8 mouse cellular contexts compared by ENCODE assay signal in the genomic region with DNA sequence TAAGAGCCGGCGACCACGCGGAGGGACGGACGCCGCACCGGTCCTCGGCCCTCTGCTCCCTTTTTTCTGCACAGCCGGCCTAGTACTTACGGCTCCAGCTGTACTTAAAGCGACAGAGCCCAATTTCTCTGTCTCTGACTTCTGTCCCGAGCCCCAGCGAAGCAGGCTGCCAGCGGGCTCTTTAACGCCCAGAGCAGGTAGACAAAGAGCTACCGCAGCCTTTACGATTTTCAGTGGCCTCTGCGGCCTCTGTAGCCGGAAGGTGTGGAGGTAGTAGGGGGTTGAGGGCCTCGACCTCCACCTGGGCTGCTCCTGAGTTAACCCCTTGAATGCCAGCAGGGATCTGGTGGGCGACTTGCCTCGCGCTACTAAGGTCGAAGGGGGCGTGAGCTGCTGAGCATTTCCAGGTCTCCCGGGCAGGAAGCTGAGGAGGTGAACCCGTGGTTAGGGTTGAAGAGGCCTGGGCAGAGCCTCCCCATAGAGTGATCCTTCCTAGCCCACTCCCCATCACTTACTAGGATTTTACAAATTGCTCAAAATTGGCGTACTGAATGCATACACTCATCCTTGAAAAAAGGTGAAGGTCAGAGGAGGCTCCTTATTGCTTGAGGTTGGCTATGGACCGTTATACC.
DNase-seq lines count a peak whose midpoint lies in the region; ATAC-seq and TF ChIP-seq lines count a peak whose summit lies in the region.

No protein-coding gene starts in this region.

- H3K4me2 ChIP-seq in heart, embryonic 16.5 days (ENCODE audit: low read depth, low read length), result peak overlapping the region; percentile 81

- TF ChIP-seq CTCF in thymus, adult 2 months (IDR thresholded peaks at IDR 0.05; ENCODE audit: borderline replicate concordance, control insufficient read depth, extremely low read depth, insufficient read depth, low read length, poor library complexity), result no peak

- H3K9me3 ChIP-seq in heart, embryonic 16.5 days (replicated peaks; ENCODE audit: control insufficient read depth, low read length), result no peaks in the 10 kb centered on the region

- no peak for TF ChIP-seq POLR2A in thymus, adult 2 months (IDR thresholded peaks at IDR 0.05; ENCODE audit: control insufficient read depth, extremely low read depth, insufficient read depth, low read length, poor library complexity)

- no peaks in the 10 kb centered on the region for H3K36me3 ChIP-seq in thymus, adult 2 months (ENCODE audit: control insufficient read depth, insufficient read depth, low read length)
- no peaks in the 10 kb centered on the region for H3K36me3 ChIP-seq in heart, embryonic 16.5 days (ENCODE audit: control insufficient read depth, insufficient read depth)

- peak overlapping the region; percentile 82 for H3K9ac ChIP-seq in heart, embryonic 16.5 days (ENCODE audit: low read length)

- 2% methylated on average over 30 of the region's 30 CpGs for WGBS in thymus, adult 2 months
- WGBS in heart, embryonic 16.5 days, result 10% methylated on average over 30 of the region's 30 CpGs

- no peak overlapping the region for H3K27ac ChIP-seq in thymus, adult 2 months (ENCODE audit: control insufficient read depth, insufficient read depth, low read length)
- peak overlapping the region; percentile 85 for H3K27ac ChIP-seq in heart, embryonic 16.5 days (ENCODE audit: low read length)

- H3K4me1 ChIP-seq in thymus, adult 2 months (replicated peaks; ENCODE audit: control insufficient read depth, insufficient read depth, low read length), result peaks cover 4% of the 10 kb centered on the region; the same call in 1 of the 2 replicates
- H3K4me1 ChIP-seq in heart, embryonic 16.5 days (ENCODE audit: control insufficient read depth, insufficient read depth, low read length), result peaks cover 68% of the 10 kb centered on the region

- peak; percentile 32 for DNase-seq in thymus, adult 2 months
- DNase-seq in thymus, adult 18-20 months, result no peak
- peak; percentile 73 for DNase-seq in embryo, embryonic 9.5 days (ENCODE audit: extremely low spot score)
- DNase-seq in kidney, postnatal 14 days, result peak; percentile 72
- peak; percentile 74 for DNase-seq in lung, postnatal 36 days
- peak; percentile 36 to 44 for DNase-seq in right cerebral cortex, adult 2 months (ENCODE audit: low spot score in 2 of 2)
- DNase-seq in frontal cortex, postnatal 25 days (ENCODE audit: low spot score in 2 of 2), result no peak

- ATAC-seq in heart, embryonic 16.5 days (replicated peaks; ENCODE audit: extremely low read depth, insufficient read depth, low FRiP score), result peak; percentile 62

- no peaks in the 10 kb centered on the region; the same call in 1 of the 2 replicates for H3K27me3 ChIP-seq in thymus, adult 2 months (ENCODE audit: control insufficient read depth, insufficient read depth, low read length)
- H3K27me3 ChIP-seq in heart, embryonic 16.5 days (ENCODE audit: control insufficient read depth, insufficient read depth, low read length), result no peaks in the 10 kb centered on the region

- peak overlapping the region; percentile 46 for H3K4me3 ChIP-seq in thymus, adult 2 months (ENCODE audit: control insufficient read depth, insufficient read depth, low read length)
- peak overlapping the region; percentile 77 for H3K4me3 ChIP-seq in heart, embryonic 16.5 days (ENCODE audit: low read length)

Comparison
In these comparisons a context has a peak if more than half of its experiments do, and no peak if none do; other contexts are left out.
1. DNase-seq: peak in thymus, adult 2 months (single experiment), embryo, embryonic 9.5 days (single experiment), kidney, postnatal 14 days (single experiment), lung, postnatal 36 days (single experiment) and right cerebral cortex, adult 2 months (2 of 2); none in thymus, adult 18-20 months (0 of 2) and frontal cortex, postnatal 25 days (0 of 2).